Mouse (Mus musculus) liver, postnatal 0 days (tissue): ENCODE data around the gene Rev3l.

Source experiments
- CTCF ChIP-seq: sonication (generic); IDR thresholded peaks from 2 replicates; pipeline ENCODE4 v1.5.1; 2016; ENCODE audit warnings: antibody characterized with exemption, low read depth
- EP300 ChIP-seq: IDR thresholded peaks from 2 replicates; pipeline ENCODE4 v1.6.1; 2016; ENCODE audit warnings: antibody characterized with exemption, low read depth, mild to moderate bottlenecking

GRCm38 (mm10) chr10:39682556-39682955 is 49.4 kb upstream of the Rev3l start:
- TF ChIP-seq CTCF (no peak), EP300 (no peak)
